Mouse (Mus musculus) liver, embryonic 16.5 days (tissue): Measurements from ENCODE around the gene Kirrel2. TPM values are rescaled to one million over a fixed set of nuclear protein-coding genes. Genes with fewer than 3 reads are reported as not detected.

ENCODE experiments used
- ATAC-seq: fragments of 200-750 bp; cut with Nextera tagmentation; 2 replicates; pipeline ENCODE4 v1.8.0; 2017; ENCODE audit warnings: low read depth, mild to moderate bottlenecking, moderate number of reproducible peaks, moderate library complexity
- H3K27ac ChIP-seq: fragments of 300-500 bp; sonication (generic); 2 replicates; pipeline ENCODE4 v1.5.1; 2014; ENCODE audit warnings: mild to moderate bottlenecking, low read length
- H3K27me3 ChIP-seq: fragments of 300-500 bp; sonication (generic); 2 replicates; pipeline ENCODE4 v1.6.1; 2014; ENCODE audit warnings: low read depth, low read length, mixed read lengths; ENCODE audit not compliant: control insufficient read depth, insufficient read depth
- H3K36me3 ChIP-seq: fragments of 300-500 bp; sonication (generic); 2 replicates; pipeline ENCODE4 v1.6.1; 2014; ENCODE audit warnings: mild to moderate bottlenecking; ENCODE audit not compliant: control insufficient read depth, insufficient read depth
- H3K4me1 ChIP-seq: fragments of 300-500 bp; sonication (generic); 2 replicates; pipeline ENCODE4 v1.6.1; 2014; ENCODE audit warnings: low read depth, low read length, mixed read lengths; ENCODE audit not compliant: control insufficient read depth
- H3K4me2 ChIP-seq: fragments of 300-500 bp; sonication (generic); 2 replicates; pipeline ENCODE4 v1.6.1; 2014; ENCODE audit warnings: low read depth, low read length, mixed read lengths
- H3K4me3 ChIP-seq: fragments of 300-500 bp; sonication (generic); 2 replicates; pipeline ENCODE4 v1.5.1; 2014; ENCODE audit warnings: low read depth, mild to moderate bottlenecking, low read length
- H3K9ac ChIP-seq: fragments of 300-500 bp; sonication (generic); 2 replicates; pipeline ENCODE4 v1.6.1; 2014; ENCODE audit warnings: low read depth, low read length
- H3K9me3 ChIP-seq: fragments of 300-500 bp; sonication (generic); replicated peaks from 2 replicates; pipeline ENCODE4 v1.6.1; 2016; ENCODE audit warnings: low read length; ENCODE audit not compliant: control insufficient read depth
- WGBS: fragments of 180-500 bp; shearing (Covaris S2); extraction: QIAGEN DNeasy Blood & Tissue Kit; methylation state at CpG from one replicate; pipeline ENCODE4 v1.1.7; 2014; ENCODE audit not compliant: insufficient replicate concordance; 5-methylcytosine and 5-hydroxymethylcytosine counted together
- polyA plus RNA-seq: library from polyadenylated mRNA; unstranded; fragments of >200 nt; fragmentation: Nextera tagmentation; extraction: Ambion mirVana; gene quantifications from 2 replicates; pipeline ENCODE4 v1.2.1, GENCODE M21; 2015

The Kirrel2 gene
- polyA plus RNA-seq, 1 experiment from 2014 or later: 0.12 TPM

- Histone ChIP-seq H3K36me3 (no peaks in the 10 kb centered on the region), H3K4me1 (peaks cover 15% of the 10 kb centered on the region), H3K27ac (peak overlapping the region; percentile 64), H3K4me3 (peak overlapping the region; percentile 64), H3K4me2 (peak overlapping the region; percentile 87), H3K9me3 (no peaks in the 10 kb centered on the region), H3K27me3 (peaks cover 3% of the 10 kb centered on the region; the same call in 1 of the 2 replicates), H3K9ac (peak overlapping the region; percentile 15; the same call in 1 of the 2 replicates)
- ATAC-seq: no peak
- 12% methylated on average over 23 of the region's 23 CpGs for WGBS
These were observed 34.3 kb downstream of the Kirrel2 start for GRCm38 (mm10) chr7:30423071-30423641.

GRCm38 (mm10) chr7:30422560-30422959 lies 34.9 kb downstream of the Kirrel2 start:
- Histone ChIP-seq H3K9me3 (no peaks in the 10 kb centered on the region), H3K36me3 (no peaks in the 10 kb centered on the region), H3K27ac (peak overlapping the region; percentile 64), H3K27me3 (peaks cover 3% of the 10 kb centered on the region; the same call in 1 of the 2 replicates), H3K4me3 (peak overlapping the region; percentile 64), H3K4me2 (peak overlapping the region; percentile 87), H3K4me1 (peaks cover 15% of the 10 kb centered on the region), H3K9ac (peak overlapping the region; percentile 59)
- 4% methylated on average over 9 of the region's 9 CpGs for WGBS
- ATAC-seq: no peak

DNA sequence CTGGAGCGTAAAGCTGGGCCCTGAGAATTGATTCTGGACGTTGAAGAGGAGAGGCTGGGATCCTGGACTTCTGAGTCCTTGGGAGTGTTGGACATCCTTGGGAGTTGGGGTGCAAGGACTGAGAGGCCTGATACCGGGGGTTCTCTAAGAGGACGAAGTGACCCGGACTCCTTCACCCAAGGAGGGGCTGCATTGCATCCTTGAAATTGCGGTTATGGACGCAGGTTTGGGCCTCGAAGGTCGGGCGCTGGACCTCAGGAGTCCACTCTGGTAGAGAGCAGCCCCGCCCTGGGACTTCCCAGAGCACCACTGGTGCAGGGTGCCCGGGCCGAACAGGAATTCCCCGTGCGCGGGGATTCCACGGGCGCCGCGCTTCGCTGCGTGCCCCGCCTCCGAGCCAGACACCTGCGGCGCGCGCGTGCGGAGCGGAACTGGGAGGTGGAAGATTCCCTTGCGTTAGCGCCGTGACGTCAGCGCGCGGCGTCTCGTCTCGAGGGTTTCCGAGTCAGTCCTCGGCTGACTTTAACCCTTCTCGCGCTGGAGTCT lies 35.5 kb downstream of the Kirrel2 start:
- H3K4me1 ChIP-seq: peaks cover 15% of the 10 kb centered on the region
- H3K27ac ChIP-seq: peak overlapping the region; percentile 73
- H3K9me3 ChIP-seq: no peaks in the 10 kb centered on the region
- peak overlapping the region; percentile 87 for H3K4me2 ChIP-seq
- H3K4me3 ChIP-seq: peak overlapping the region; percentile 64
- H3K36me3 ChIP-seq: no peaks in the 10 kb centered on the region
- peak; percentile 47 for ATAC-seq
- H3K27me3 ChIP-seq: peaks cover 3% of the 10 kb centered on the region; the same call in 1 of the 2 replicates
- WGBS: under 1% methylated on average over 45 of the region's 45 CpGs
- H3K9ac ChIP-seq: peak overlapping the region; percentile 59

DNA sequence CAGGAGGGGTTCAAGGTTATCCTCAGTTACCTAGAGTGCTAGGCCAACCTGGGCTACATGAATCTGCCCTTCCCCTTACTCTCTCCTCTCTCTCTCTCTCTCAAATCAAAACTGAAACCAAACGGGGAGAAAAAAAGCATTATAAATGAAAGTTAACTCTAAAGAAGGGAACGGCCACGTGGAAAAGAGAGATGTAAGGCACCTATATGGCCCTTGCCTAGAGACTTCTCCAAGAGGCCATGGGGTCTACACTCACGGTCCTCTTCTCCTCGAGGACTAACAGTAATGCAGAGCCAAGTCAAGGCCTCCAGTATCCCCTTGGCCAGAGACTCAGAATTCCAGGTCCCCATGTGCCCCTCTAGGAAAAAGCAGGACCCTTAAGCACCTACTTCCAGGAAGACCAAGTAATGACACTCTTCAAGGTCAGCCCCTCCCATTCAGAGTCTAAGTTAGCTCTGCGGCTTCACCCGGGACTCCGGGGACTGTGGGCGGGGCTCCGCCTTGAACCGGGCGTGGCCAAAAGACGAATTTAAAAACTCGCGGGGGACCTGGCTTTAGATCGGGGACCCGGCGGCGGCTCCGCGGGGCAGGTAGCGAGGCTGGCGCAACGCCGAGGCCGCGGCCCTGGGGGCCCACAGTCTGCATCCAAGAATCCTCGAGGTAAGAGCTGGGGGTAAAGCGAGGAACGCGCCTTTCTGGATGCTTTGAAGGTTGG lies 36.2 kb downstream of the Kirrel2 start, which contains the start of gene Nfkbid:
Gene Nfkbid (plus strand): TSS at position 558 of the 715 bp plus-strand sequence.
- ATAC-seq: peak; percentile 33
- H3K9ac ChIP-seq: peak within 1 kb of the TSS; percentile 59
- H3K9me3 ChIP-seq: no peaks in the 10 kb centered on the region
- 7% methylated on average over 31 of the region's 31 CpGs for WGBS
- no peaks in the 10 kb centered on the region for H3K36me3 ChIP-seq
- H3K4me2 ChIP-seq: peak within 1 kb of the TSS; percentile 87
- H3K4me1 ChIP-seq: peaks cover 15% of the 10 kb centered on the region
- H3K27ac ChIP-seq: peak within 1 kb of the TSS; percentile 73
- H3K27me3 ChIP-seq: peaks cover 3% of the 10 kb centered on the region; the same call in 1 of the 2 replicates
- peak within 1 kb of the TSS; percentile 64 for H3K4me3 ChIP-seq

- H3K9ac ChIP-seq: no peak overlapping the region
- WGBS: 35% methylated on average over 3 of the region's 3 CpGs
- no peak for ATAC-seq
- peaks cover 15% of the 10 kb centered on the region for H3K4me1 ChIP-seq
- H3K36me3 ChIP-seq: no peaks in the 10 kb centered on the region
- H3K27me3 ChIP-seq: peaks cover 3% of the 10 kb centered on the region; the same call in 1 of the 2 replicates
- H3K4me3 ChIP-seq: no peak overlapping the region
- H3K4me2 ChIP-seq: peak overlapping the region; percentile 87
- peak overlapping the region; percentile 53; the same call in 1 of the 2 replicates for H3K27ac ChIP-seq
- no peaks in the 10 kb centered on the region for H3K9me3 ChIP-seq
These were observed 36.8 kb downstream of the Kirrel2 start for GRCm38 (mm10) chr7:30420673-30421072.

- Histone ChIP-seq H3K4me3 (0 out of 2 replicates have a peak within 1 kb of the TSS, but pooled peaks have one; percentile 18), H3K9me3 (no peaks in the 10 kb centered on the region), H3K27ac (peak within 1 kb of the TSS; percentile 76), H3K36me3 (no peaks in the 10 kb centered on the region), H3K4me1 (peaks cover 15% of the 10 kb centered on the region), H3K9ac (no peak within 1 kb of the TSS), H3K4me2 (peak within 1 kb of the TSS; percentile 30), H3K27me3 (peaks cover 3% of the 10 kb centered on the region; the same call in 1 of the 2 replicates)
- ATAC-seq: 0 out of 2 replicates have a peak, but pooled peaks have one; percentile 20
- 8% methylated on average over 10 of the region's 10 CpGs for WGBS
These were observed 37.7 kb downstream of the Kirrel2 start, which contains the start of gene Hcst for GRCm38 (mm10) chr7:30419561-30420499. TSS of gene Hcst (minus strand) at chr7:30419854.

DNA sequence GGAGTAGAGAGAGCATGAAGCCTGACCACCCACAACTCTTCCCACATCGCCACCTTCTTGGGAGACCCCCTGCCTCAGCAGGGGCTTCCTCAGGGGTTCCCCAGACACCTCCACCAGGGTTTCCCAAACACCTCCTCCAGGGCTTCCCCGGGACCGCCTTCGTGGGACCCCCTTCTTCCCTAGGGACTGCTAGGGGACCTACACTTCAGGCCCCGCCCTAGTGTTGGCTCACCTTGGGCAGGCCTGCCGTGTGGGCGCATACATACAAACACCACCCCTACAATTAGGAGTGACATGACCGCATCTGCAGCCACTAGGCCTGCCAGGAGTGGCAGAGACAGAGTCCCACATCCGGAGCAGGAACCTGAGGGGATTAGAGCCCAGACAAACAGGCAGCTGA lies 39.6 kb downstream of the Kirrel2 start:
- H3K4me1 ChIP-seq: peaks cover 15% of the 10 kb centered on the region
- 0 out of 2 replicates have a peak overlapping the region, but pooled peaks have one; percentile 4 for H3K4me3 ChIP-seq
- H3K9ac ChIP-seq: no peak overlapping the region
- ATAC-seq: no peak
- no peaks in the 10 kb centered on the region for H3K36me3 ChIP-seq
- H3K9me3 ChIP-seq: no peaks in the 10 kb centered on the region
- H3K27me3 ChIP-seq: peaks cover 1% of the 10 kb centered on the region; the same call in 1 of the 2 replicates
- peak overlapping the region; percentile 22; the same call in 1 of the 2 replicates for H3K4me2 ChIP-seq
- H3K27ac ChIP-seq: peak overlapping the region; percentile 18
- 33% methylated on average over 9 of the region's 9 CpGs for WGBS

DNA sequence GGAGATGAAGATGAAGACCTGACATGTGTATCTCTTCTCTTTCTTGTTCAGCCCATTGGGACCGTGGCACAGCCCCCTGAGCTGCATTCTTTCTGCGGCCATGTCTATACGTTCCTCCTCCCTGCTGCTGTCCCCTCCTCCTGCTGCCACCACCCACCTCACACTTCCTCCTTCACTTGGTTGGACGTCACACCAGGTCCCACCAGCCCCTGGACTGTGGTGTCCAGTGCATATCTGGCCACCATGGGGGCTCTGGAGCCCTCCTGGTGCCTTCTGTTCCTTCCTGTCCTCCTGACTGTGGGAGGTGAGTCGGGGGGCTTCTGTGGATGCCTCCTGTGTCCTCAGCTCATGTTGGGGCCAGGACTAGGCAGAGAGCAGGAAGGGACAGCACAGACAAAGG lies 43.9 kb downstream of the Kirrel2 start, which contains the start of gene Tyrobp:
Gene Tyrobp (plus strand): TSS at position 165 of the 400 bp plus-strand sequence.
- ATAC-seq: peak; percentile 46; the same call in 1 of the 2 replicates
- Histone ChIP-seq H3K4me2 (peak within 1 kb of the TSS; percentile 20; the same call in 1 of the 2 replicates), H3K36me3 (no peaks in the 10 kb centered on the region), H3K27me3 (no peaks in the 10 kb centered on the region), H3K9me3 (no peaks in the 10 kb centered on the region), H3K4me1 (no peaks in the 10 kb centered on the region), H3K4me3 (peak within 1 kb of the TSS; percentile 30), H3K27ac (peak within 1 kb of the TSS; percentile 71), H3K9ac (0 out of 2 replicates have a peak within 1 kb of the TSS, but pooled peaks have one; percentile 8)
- WGBS: 32% methylated on average over 5 of the region's 5 CpGs
